Mouse (Mus musculus): ENCODE results near the gene Gm973. TPM values are rescaled to one million over a fixed set of nuclear protein-coding genes. Genes with fewer than 3 reads are reported as not detected.
A peak's percentile ranks its signal among the peaks of the same experiment; 100 is the strongest.

Gene Gm973
- total RNA-seq, 2 experiments from 2014 or later = 0.21 to 0.23 TPM

DNA sequence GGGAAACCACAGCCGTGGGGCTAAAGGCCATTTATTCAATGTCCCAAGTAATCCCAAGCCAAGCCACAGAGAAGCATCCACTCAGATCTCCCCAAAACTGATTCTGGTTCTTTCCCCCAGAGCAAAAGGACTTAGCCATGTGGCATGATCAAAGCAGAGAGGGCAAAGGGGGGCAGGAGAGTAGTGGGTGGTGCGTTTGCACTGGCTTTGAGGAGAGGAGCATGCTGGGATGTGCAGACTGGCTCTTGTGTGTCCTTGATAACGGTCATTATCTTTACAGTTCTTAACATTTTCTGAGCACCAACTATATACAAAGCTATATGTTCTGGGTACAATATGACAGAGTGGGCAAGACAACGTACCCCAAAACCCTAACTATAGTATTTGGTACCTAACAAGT is 23.6 kb upstream of the Gm973 start:
- no peak for DNase-seq

- no peak for DNase-seq
Measured at GRCm38 (mm10) chr1:59495970-59496369, 20.1 kb upstream of the Gm973 start.

GRCm38 (mm10) chr1:59497741-59498613 is 18.1 kb upstream of the Gm973 start:
- no peak for DNase-seq

- no peak for DNase-seq
Measured at GRCm38 (mm10) chr1:59499327-59499726, 16.7 kb upstream of the Gm973 start.

DNA sequence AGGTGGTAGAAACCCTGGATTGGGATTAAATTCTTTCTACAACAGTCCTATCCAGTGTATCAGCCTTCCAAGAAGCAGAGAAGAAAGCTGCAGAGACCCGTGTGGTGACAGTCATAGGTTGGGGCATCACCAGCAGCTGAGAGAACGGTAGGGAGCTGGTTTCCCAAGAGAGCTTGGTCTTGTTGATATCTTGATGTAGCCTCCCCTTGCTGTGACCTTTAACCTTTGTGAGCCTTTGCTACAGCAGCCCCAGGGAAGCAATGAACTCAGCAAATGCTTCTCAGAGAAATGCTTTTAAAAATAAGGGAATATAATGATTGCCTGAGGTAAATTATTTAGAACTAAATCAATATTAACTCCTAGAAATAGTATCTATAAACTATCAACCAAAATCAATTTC is 13.7 kb upstream of the Gm973 start:
- DNase-seq = no peak

GRCm38 (mm10) chr1:59503659-59504301 is 12.3 kb upstream of the Gm973 start:
- DNase-seq = peak; percentile 37

- no peak for DNase-seq
Measured at GRCm38 (mm10) chr1:59504302-59504700, 11.8 kb upstream of the Gm973 start.

DNA sequence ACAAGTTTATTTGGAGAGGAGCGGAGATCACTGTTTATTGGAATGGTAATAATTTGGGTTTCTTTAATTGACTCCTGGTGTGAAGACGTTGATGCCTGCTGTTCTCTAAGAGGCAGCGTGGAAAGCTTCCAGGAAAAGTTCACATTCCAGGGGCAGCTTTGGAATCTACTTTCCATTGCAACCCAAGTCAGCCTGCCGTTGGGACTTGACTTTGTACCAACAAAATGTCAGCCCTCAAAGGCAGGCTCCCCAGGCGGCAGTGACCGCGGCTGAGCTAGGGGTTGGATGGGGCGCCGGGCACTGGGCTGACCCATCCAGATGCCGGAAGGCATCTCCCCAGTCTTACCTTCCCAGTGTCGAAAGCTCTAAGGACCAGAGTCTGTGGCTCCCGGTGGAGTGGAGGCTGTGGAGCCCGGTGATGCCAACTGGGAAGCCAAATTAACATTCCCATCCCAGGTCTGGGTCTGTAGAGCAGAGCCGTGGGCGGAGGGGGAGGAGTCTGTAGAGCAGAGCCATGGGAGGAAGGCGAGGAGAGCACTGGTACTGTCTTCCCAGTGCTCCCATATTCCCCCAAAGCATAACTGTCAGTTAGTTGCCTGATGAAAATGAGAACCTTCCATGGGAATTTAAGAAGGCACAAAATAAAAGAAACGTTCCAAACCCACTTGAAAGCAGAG is 7.5 kb upstream of the Gm973 start:
- DNase-seq = peak; percentile 65

GRCm38 (mm10) chr1:59511566-59512270 is 4.3 kb upstream of the Gm973 start:
- peak; percentile 62 for DNase-seq

- DNase-seq = no peak
Measured at GRCm38 (mm10) chr1:59520226-59520837, 4.3 kb downstream of the Gm973 start.

GRCm38 (mm10) chr1:59522456-59522855 is 6.4 kb downstream of the Gm973 start:
- DNase-seq = no peak

DNA sequence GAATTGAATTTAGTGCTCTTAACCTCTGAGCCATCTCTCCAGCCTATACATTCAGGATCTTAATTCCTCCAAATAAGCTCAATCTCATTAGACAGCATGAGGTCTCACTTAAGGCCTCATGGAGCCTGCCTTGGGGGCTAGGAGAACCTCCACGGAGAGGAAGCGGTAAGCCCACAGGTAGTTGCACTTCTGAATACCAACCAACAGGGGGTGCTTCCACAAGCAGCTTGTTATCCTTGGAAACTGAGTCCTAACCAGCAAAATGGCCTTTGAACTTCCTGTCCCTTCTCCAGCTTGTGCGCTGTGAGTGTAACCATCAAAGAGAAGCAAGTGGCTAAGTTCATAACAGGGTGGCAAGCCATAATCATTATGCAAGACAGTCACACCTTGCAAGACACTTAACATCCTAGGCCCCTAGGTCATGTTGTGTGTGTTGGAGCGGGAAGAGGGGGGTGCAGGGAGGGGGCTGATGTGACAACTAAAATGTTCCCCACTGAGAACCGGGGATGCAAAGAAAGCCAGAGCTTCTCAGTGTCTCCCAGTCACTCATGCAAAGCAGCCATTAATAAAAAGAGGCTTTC is 7.4 kb downstream of the Gm973 start:
- DNase-seq = no peak

GRCm38 (mm10) chr1:59524071-59524470 is 8.0 kb downstream of the Gm973 start:
- DNase-seq = no peak

GRCm38 (mm10) chr1:59524759-59525158 is 8.7 kb downstream of the Gm973 start:
- DNase-seq = no peak

GRCm38 (mm10) chr1:59527219-59527618 is 11.2 kb downstream of the Gm973 start:
- no peak for DNase-seq

DNA sequence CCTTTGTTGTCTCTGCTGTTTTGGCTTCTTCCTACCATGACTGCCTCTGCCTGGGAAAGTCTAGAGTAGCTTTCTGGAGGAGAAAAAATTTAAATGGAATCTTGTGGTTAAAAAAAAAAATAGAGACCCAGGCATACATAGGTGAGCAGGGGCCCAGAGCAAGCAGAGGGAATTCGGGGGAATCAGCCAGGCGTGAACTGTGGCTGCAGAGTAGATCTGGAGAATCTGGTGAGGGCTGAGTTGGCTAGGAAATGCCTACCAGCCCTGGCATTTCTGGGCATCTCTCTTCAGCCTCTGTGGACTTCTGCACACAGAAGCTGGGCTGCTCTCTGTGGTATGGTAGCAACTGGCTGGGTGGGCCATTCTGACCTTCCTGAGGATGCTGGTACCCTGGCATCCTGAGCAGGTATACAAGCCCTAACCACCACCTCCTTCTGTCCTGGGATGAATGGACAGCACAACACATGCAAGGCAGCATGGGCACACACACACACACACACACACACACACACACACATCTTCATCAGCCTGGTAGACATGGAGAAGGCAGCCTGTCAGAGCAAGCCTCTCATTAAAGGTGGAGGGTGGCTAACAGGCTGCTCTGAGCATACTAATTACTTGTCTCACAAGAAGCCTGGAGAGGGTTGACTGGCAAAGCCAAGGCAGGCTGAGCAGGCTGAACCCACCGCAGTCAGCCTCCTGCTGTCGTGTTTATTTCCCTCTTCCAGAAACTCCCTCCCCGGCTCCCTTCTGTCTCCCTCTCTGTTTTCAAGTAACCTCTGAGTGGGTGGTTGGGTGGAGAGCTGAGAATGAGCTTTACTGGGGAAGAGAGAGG is 19.1 kb downstream of the Gm973 start:
- no peak for DNase-seq

- no peak for DNase-seq
Measured at GRCm38 (mm10) chr1:59538381-59538780, 22.3 kb downstream of the Gm973 start.

- no peak for DNase-seq
Measured at GRCm38 (mm10) chr1:59540537-59541148, 24.6 kb downstream of the Gm973 start.

DNA sequence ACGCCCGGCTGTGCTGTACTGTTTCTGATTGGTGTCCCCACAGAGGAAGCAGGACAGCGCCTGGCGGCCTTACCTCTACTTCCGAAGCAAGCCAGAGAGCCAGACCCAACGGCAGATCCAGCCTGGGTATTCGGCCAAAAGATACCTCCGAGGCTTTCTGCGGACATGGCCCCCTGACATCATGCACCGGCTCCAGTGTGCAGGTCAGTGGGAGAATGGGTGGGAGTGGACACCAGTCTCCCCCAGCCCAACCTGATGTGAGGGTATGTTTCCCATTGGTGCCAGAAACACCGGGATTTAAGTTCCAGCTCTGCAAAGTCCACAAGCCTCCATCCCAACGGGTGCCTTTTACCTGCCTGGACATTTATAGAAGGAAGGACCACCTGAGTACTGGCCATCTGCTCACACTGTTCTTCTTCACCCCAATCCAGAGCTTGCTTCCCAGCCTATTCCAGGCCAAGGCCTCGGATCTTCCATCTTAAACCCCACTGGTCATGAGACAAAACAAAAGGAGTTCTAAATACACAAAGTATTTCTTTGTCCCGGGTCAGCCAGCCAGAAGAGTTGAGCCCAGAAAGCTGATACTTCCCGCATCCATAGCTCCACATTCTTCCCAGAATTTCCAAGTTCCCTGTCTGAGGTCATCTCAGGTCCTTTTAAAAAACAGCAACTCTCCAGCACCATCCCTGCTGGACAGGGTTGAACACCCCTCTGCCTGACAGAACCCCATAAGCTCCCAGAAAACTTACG is 25.4 kb downstream of the Gm973 start:
- no peak for DNase-seq
